Mouse (Mus musculus) monocyte, adult 59 days (primary cell): ENCODE results near the gene Cldn2. TPM values are rescaled to one million over a fixed set of nuclear protein-coding genes. Genes with fewer than 3 reads are reported as not detected.

Source experiments
- total RNA-seq, 2 experiments: library from RNA; stranded (reverse); gene quantifications; one replicate each; pipeline ENCODE4 v1.2.4; 2023

The Cldn2 gene
- total RNA-seq, result not detected

GRCm38 (mm10) chrX:139800406-139800878 is at the start of gene Cldn2:
Gene Cldn2 (plus strand): TSS chrX:139800828.

DNA sequence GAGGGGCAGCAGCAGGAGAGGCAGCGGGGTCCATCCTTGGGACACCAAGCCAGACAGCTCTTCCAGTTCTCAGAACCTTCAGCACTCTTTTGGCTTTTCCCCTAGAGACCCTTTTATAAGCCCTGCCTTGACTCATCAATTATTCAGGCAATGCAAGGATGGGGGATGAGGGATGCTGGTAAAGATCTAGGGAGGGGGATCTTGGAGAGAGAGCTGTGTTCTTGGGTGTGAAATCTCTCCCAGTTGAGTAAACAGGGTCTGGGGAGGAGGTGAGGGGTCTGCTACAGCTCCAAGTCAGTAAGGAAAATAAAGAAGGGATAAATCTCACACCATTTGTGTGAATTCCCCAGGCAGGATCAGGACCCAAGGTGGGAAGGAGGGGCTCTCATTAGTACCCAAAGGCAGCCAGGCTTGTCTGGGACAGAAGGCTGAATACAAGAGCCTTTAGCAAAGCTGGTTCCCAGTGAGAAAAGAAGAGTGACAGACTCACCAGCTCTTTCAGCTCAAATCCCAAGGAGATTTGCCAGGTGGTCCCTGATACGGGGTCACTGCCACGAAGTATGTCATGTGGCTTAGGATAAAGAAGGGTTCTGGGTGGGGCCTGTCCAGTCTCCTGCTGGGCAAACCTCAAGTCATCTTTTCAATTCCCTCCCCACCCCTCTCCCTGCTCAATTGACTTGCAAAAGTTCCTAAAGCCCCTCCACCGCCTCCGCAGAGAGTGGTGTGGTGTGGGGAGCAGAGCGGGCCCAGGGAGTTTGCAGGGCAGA is 18.2 kb upstream of the Cldn2 start, which contains the start of gene Ripply1:
Gene Ripply1 (minus strand): TSS at position 76 of the 767 bp plus-strand sequence.

Other genes starting within 250 kb of the Cldn2 start
- under 1 TPM; 0.64 to 0.73 TPM for gene Rnf128, start 237.5 kb upstream of the Cldn2 start, total RNA-seq
- 1 to 10 TPM; 6.2 to 6.9 TPM for gene Tbc1d8b, start 115.8 kb upstream of the Cldn2 start, total RNA-seq
- gene Gm15013, start 86.3 kb upstream of the Cldn2 start, total RNA-seq, result not detected
- not detected for gene Ripply1, start 18.5 kb upstream of the Cldn2 start, total RNA-seq
- 1 to 10 TPM in 1 of 2 experiments, under 1 TPM in 1; 0.46 to 1.8 TPM for gene Morc4, start 70.8 kb downstream of the Cldn2 start, total RNA-seq
- gene Rbm41, start 197.8 kb downstream of the Cldn2 start, total RNA-seq, result 10 to 100 TPM; 15.4 to 20.5 TPM